Mouse (Mus musculus) embryonic facial prominence, embryonic 11.5 days (tissue): ENCODE results near the gene Ddo. TPM values are rescaled to one million over a fixed set of nuclear protein-coding genes. Genes with fewer than 3 reads are reported as not detected.

ENCODE experiments used
- ATAC-seq: fragments of 200-750 bp; cut with Nextera tagmentation; replicated peaks from 2 replicates; pipeline ENCODE4 v1.8.0; 2017; ENCODE audit warnings: low read depth; ENCODE audit not compliant: insufficient number of reproducible peaks, low FRiP score, low TSS enrichment
- DNase-seq: peaks from one replicate; pipeline ENCODE4 v3.0.0-alpha.2; 2015; ENCODE audit warnings: low spot score
- H3K27ac ChIP-seq: fragments of 300-500 bp; sonication (generic); replicated peaks from 2 replicates; pipeline ENCODE4 v1.5.1; 2014; ENCODE audit warnings: mild to moderate bottlenecking, low read depth, low read length, control low read depth
- H3K27me3 ChIP-seq: fragments of 300-500 bp; sonication (generic); 2 replicates; pipeline ENCODE4 v1.6.1; 2014; ENCODE audit warnings: mild to moderate bottlenecking, low read length, moderate library complexity, mixed read lengths; ENCODE audit not compliant: control insufficient read depth, insufficient read depth
- H3K36me3 ChIP-seq: fragments of 300-500 bp; sonication (generic); replicated peaks from 2 replicates; pipeline ENCODE4 v1.6.1; 2014; ENCODE audit warnings: low read depth, mild to moderate bottlenecking, low read length, moderate library complexity, mixed read lengths; ENCODE audit not compliant: control insufficient read depth, insufficient read depth
- H3K4me1 ChIP-seq: fragments of 300-500 bp; sonication (generic); 2 replicates; pipeline ENCODE4 v1.6.1; 2014; ENCODE audit warnings: low read length, mixed read lengths; ENCODE audit not compliant: control insufficient read depth, insufficient read depth
- H3K4me2 ChIP-seq: fragments of 300-500 bp; sonication (generic); 2 replicates; pipeline ENCODE4 v1.6.1; 2014; ENCODE audit warnings: low read depth, mild to moderate bottlenecking, control low read depth, low read length, moderate library complexity
- H3K4me3 ChIP-seq: fragments of 300-500 bp; sonication (generic); 2 replicates; pipeline ENCODE4 v1.5.1; 2014; ENCODE audit warnings: low read depth, low read length, control low read depth
- H3K9ac ChIP-seq: fragments of 300-500 bp; sonication (generic); replicated peaks from 2 replicates; pipeline ENCODE4 v1.6.1; 2014; ENCODE audit warnings: mild to moderate bottlenecking, control low read depth, low read length
- H3K9me3 ChIP-seq: fragments of 300-500 bp; sonication (generic); replicated peaks from 2 replicates; pipeline ENCODE4 v1.6.1; 2016; ENCODE audit warnings: mild to moderate bottlenecking, low read length, inconsistent platforms, mixed read lengths; ENCODE audit not compliant: control insufficient read depth
- WGBS: fragments of 180-500 bp; shearing (Covaris S2); extraction: QIAGEN DNeasy Blood & Tissue Kit; methylation state at CpG from one replicate; pipeline ENCODE4 v1.1.7; 2014; 5-methylcytosine and 5-hydroxymethylcytosine counted together
- polyA plus RNA-seq: library from polyadenylated mRNA; unstranded; fragments of >200 nt; fragmentation: Nextera tagmentation; extraction: Ambion mirVana; gene quantifications from 2 replicates; pipeline ENCODE4 v1.2.1, GENCODE M21; 2014

The Ddo gene
- polyA plus RNA-seq, 1 experiment from 2014 or later, result 0.20 TPM

DNA sequence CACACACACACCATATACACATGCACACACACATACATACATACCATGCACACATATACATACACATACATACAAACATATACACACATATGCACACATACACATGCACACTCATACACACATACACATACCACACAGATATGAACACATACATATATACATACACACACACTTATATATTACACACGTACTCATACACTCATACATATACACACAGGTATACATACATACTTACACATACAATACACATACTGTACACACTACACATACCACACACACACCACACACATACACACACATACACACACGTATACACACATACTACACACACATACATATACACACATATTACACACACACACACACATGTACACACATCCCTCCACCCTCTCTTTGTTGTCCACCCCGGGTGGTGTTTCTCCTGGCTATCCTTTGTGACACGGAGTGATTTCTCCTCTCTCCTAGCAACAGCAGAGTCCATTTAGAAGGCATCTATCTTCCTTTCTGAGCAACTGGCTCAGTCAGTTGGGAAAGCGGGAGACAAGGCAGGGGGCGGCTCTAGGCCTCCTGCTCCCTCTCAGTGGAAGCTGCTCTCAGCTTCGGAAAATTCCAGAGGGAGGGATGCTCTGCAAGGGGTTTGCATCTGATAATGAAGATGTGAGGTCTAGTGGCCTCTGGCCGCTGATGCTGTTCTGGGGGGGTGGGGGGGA is 42.9 kb downstream of the Ddo start:
- WGBS, result 62% methylated on average over 8 of the region's 8 CpGs
- no peaks in the 10 kb centered on the region for H3K4me1 ChIP-seq
- DNase-seq (no peak), ATAC-seq (0 out of 2 replicates have a peak, but pooled peaks have one; percentile 52)
- no peak overlapping the region for H3K9ac ChIP-seq
- no peak overlapping the region for H3K4me3 ChIP-seq
- no peak overlapping the region for H3K27ac ChIP-seq
- H3K27me3 ChIP-seq, result no peaks in the 10 kb centered on the region
- no peaks in the 10 kb centered on the region for H3K36me3 ChIP-seq
- no peak overlapping the region for H3K4me2 ChIP-seq
- no peaks in the 10 kb centered on the region for H3K9me3 ChIP-seq

DNA sequence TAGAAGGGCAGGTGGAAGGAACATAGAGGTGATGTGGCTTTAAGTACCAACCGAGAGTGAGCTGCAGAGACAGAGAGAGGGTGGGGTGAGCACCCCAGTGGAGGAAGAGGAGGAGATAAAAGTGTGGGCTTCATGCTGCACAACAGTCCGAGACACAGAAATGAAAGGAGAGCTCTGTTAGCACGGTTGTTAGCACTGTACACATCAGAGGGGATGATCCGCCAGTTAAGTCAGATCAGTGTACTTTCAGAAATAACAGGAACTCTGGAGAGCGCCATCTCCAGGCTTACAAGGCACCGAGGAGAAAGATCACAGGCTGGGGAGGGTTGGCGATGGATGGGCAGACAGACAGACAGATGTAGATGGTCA is 43.5 kb downstream of the Ddo start:
- H3K4me3 ChIP-seq, result no peak overlapping the region
- WGBS, result 59% methylated on average over 7 of the region's 7 CpGs
- DNase-seq, result no peak
- H3K9ac ChIP-seq, result no peak overlapping the region
- ATAC-seq, result no peak
- no peaks in the 10 kb centered on the region for H3K27me3 ChIP-seq
- H3K4me2 ChIP-seq, result no peak overlapping the region
- H3K36me3 ChIP-seq, result no peaks in the 10 kb centered on the region
- no peak overlapping the region for H3K27ac ChIP-seq
- H3K4me1 ChIP-seq, result no peaks in the 10 kb centered on the region
- H3K9me3 ChIP-seq, result no peaks in the 10 kb centered on the region

DNA sequence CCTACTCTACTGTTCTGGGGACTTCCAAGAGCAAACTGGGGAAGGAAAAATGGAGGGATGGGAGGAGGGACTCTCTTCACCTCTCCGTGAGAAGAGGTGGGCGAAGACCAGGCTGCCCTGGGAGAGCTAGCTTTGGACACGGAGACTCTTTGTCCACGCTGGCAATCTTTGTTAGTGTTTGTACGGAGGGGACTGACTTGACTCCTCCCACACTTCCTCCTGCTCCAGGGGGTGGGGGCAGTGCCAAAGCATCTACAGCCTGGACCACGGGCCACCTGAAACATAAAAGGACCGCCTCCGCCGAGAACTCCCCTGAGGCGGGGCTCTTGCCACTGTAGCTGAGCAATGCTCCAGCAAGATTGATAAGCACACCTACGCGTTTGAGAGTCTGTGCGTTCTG is 44.3 kb downstream of the Ddo start:
- H3K36me3 ChIP-seq, result no peaks in the 10 kb centered on the region
- H3K4me3 ChIP-seq, result no peak overlapping the region
- WGBS, result 6% methylated on average over 13 of the region's 13 CpGs
- peak overlapping the region; percentile 55 for H3K9ac ChIP-seq
- no peaks in the 10 kb centered on the region for H3K9me3 ChIP-seq
- H3K27ac ChIP-seq, result no peak overlapping the region
- peak overlapping the region; percentile 47 for H3K4me2 ChIP-seq
- no peaks in the 10 kb centered on the region for H3K27me3 ChIP-seq
- DNase-seq (peak; percentile 36), ATAC-seq (no peak)
- H3K4me1 ChIP-seq, result no peaks in the 10 kb centered on the region

DNA sequence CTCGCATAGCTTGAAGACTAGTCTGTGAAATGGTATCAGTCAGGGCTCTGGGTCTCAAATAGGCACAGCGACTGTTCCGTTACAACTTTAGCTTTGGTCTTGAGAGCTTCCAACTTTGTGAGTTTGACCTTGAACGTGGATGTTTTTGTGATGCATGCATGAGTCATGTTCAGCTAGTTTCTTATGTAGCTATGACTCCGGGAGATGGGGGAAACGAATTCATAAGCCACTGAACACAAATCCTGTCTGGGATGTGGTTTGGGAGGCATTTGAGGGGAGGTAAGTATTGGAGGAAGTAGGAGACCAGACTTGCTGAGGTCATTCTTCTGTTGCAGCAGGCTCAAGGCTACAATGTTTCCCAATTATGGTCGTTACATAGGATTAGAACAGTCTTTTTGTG is 46.1 kb downstream of the Ddo start:
- Histone ChIP-seq H3K27ac (no peak overlapping the region), H3K27me3 (no peaks in the 10 kb centered on the region), H3K4me3 (no peak overlapping the region), H3K9me3 (no peaks in the 10 kb centered on the region), H3K36me3 (no peaks in the 10 kb centered on the region), H3K4me2 (no peak overlapping the region), H3K4me1 (no peaks in the 10 kb centered on the region), H3K9ac (no peak overlapping the region)
- no peak for ATAC-seq
- no peak for DNase-seq
- 83% methylated on average over 7 of the region's 7 CpGs for WGBS

DNA sequence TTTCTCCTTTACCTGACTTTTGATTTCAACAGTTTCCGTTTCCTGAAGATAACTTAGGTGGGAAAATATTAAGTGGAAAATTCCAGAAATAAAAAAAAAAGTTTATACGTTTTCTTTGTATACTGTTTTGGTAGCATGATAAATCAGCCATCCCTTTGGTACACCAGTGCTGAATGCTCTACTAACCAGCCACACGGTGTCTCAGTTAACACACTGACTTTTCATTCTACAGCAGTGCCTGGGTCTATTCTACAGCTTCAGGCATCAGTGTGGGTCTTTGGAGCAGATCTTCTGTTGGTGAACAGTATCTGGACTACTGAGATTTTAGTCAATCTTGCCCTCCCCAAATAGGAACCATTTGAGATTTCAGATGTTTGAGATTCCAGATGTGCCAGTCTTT is 48.7 kb downstream of the Ddo start:
- H3K4me1 ChIP-seq, result no peaks in the 10 kb centered on the region
- no peak for ATAC-seq
- H3K27ac ChIP-seq, result no peak overlapping the region

DNA sequence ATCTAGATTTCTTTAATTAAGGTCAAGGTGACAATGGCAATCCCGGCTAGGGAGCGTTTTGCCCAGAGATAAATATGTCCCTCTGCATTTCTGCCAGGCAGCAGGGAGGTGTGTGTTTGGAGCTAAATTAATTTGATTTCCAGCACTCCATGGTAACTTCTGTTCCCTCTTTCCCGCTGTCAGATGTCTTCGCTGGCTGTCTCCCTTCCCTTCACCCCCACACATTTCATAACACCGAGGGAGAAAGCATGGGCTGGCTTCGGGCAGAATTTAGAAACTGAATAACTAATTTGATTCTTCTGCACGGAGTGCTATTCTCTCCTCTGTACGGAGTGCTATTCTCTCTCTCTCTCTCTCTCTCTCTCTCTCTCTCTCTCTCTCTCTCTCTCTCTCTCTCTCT is 52.7 kb downstream of the Ddo start:
- H3K4me1 ChIP-seq, result no peaks in the 10 kb centered on the region
- H3K27ac ChIP-seq, result no peak overlapping the region
- DNase-seq, result no peak
- H3K9me3 ChIP-seq, result no peaks in the 10 kb centered on the region
- WGBS, result 30% methylated on average over 8 of the region's 8 CpGs
- H3K27me3 ChIP-seq, result no peaks in the 10 kb centered on the region
- H3K4me2 ChIP-seq, result peak overlapping the region; percentile 96
- H3K4me3 ChIP-seq, result no peak overlapping the region
- no peaks in the 10 kb centered on the region for H3K36me3 ChIP-seq
- H3K9ac ChIP-seq, result no peak overlapping the region
- ATAC-seq, result no peak

More for the DNA sequence above, 48.7 kb downstream of the Ddo start:
- no peak for DNase-seq
- no peaks in the 10 kb centered on the region for H3K27me3 ChIP-seq
- H3K36me3 ChIP-seq, result no peaks in the 10 kb centered on the region
- H3K9me3 ChIP-seq, result no peaks in the 10 kb centered on the region
- no peak overlapping the region for H3K9ac ChIP-seq
- 73% methylated on average over 3 of the region's 3 CpGs for WGBS
- H3K4me3 ChIP-seq, result no peak overlapping the region
- no peak overlapping the region for H3K4me2 ChIP-seq

DNA sequence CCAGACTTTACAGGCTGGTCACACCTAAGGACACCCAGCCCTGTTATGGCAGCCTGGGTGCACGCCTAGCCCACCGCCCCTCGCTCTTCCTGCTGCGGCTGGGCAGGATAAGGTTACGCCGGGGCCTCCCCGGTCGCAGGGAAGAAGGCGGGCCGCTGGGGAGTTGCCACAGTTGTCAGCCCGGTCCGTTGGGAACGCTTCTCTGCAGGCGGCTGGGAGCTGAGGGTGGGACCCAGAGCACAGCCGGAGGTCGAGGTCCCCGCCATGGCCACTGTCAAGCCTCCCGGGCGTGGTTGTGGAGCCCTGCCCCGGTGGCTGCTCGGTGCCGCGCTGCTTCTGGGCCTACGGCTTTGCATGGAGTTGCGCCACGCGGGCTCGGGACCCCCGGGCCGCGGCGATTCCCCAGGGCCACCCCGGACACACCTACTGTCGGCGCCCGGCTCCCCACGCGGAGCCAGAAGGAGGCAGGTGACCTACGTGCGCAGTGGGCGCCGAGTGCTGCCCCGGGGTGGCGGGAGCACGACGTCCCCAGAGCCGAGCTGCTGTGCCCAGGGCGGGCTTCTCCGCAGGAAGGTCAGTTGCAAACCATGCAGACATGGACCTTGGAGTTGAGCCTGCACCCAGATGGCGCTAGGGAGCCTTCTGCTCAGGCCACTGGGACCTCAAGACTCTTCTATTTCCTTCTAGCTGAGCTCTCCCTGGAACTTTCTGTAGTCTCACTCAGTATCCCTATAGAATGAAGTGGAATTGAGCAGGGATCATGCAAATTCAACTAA is 53.5 kb downstream of the Ddo start, which contains the start of gene Mettl24:
Gene Mettl24 (plus strand): TSS at position 191 of the 776 bp plus-strand sequence.
- under 1% methylated on average over 49 of the region's 50 CpGs for WGBS
- no peak within 1 kb of the TSS for H3K27ac ChIP-seq
- peak; percentile 79 for DNase-seq
- H3K27me3 ChIP-seq, result no peaks in the 10 kb centered on the region
- H3K4me2 ChIP-seq, result peak within 1 kb of the TSS; percentile 96
- no peaks in the 10 kb centered on the region for H3K36me3 ChIP-seq
- peak; percentile 81 for ATAC-seq
- no peaks in the 10 kb centered on the region for H3K9me3 ChIP-seq
- peak within 1 kb of the TSS; percentile 77 for H3K9ac ChIP-seq
- H3K4me3 ChIP-seq, result peak within 1 kb of the TSS; percentile 56
- H3K4me1 ChIP-seq, result no peaks in the 10 kb centered on the region

DNA sequence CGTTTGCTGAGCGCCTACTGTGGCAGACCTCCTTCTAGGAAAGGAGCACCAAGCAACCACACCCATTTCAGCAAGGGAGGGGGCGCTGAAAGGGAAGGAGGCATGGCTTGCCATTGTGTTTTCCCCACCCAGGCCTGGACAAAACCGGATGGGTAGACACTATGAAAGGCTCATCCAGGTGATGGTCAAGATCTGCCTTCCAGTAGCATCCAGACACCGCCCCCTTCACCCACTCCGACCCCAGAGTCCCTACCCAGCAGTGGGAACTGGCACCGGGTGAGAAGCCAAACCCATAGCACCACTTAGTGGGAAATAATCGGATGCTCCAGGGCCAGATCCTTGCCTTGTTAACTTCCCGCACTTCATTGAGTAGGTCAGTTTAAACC is 54.0 kb downstream of the Ddo start:
- Histone ChIP-seq H3K27me3 (no peaks in the 10 kb centered on the region), H3K36me3 (no peaks in the 10 kb centered on the region), H3K4me2 (peak overlapping the region; percentile 96; the same call in 1 of the 2 replicates), H3K9ac (peak overlapping the region; percentile 77; the same call in 1 of the 2 replicates), H3K4me3 (no peak overlapping the region), H3K27ac (no peak overlapping the region), H3K9me3 (no peaks in the 10 kb centered on the region), H3K4me1 (no peaks in the 10 kb centered on the region)
- DNase-seq, result no peak
- no peak for ATAC-seq
- whole genome bisulfite sequencing, result 57% methylated on average over 9 of the region's 9 CpGs
